Mouse (Mus musculus): ENCODE measurements around the gene Rab23.
"Not testable (repeated sequence)": the region's sequence is repeated elsewhere in the genome, so short reads cannot be mapped to it uniquely, and the experiment has no call there.

Gene Rab23

DNA sequence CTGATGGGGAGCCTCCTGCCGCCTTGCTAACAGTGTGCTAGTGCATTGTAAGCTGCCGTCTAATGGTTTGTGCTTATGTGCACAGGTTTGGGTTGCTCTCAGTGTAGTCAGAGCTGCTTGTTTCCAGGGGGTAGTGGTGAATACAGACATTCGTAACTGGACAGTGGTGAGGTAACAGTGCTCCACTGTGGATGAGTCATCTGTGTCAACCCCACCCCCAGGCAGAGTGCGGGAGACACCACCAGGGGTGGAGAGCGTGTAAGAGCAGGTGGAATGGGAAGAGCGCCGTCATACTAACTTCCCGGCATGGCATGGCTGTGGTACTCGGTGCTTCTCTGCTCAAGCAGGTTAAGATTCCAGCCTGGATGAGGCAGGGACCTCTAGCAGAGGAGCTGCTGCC, 13.4 kb downstream of the Rab23 start:
- DNase-seq (ENCODE audit: low spot score in 2 of 2) = no peak

- no peak for DNase-seq (ENCODE audit: low spot score in 2 of 2)
Measured at GRCm38 (mm10) chr1:33734001-33734685, 14.5 kb downstream of the Rab23 start.

DNA sequence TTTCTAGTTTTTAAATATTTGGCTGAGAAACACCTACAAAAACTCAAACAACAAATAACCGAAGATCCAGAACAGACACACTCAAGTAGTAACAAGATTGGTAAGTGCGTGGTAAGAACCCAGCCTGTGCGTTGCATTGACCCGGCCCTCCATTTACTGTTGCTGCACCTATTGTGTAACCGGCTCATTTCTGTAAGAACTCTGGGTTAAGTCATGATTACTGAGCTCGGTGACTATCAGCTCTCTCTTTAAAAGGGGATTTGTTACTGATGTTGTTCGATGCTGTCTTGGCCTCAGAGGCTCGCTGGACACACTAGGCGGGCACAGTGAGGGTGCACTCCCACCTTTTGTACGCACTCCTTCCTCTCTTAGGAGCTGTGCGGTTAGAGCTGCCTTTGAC, 18.6 kb downstream of the Rab23 start:
- DNase-seq (ENCODE audit: low spot score in 2 of 2) = no peak

DNA sequence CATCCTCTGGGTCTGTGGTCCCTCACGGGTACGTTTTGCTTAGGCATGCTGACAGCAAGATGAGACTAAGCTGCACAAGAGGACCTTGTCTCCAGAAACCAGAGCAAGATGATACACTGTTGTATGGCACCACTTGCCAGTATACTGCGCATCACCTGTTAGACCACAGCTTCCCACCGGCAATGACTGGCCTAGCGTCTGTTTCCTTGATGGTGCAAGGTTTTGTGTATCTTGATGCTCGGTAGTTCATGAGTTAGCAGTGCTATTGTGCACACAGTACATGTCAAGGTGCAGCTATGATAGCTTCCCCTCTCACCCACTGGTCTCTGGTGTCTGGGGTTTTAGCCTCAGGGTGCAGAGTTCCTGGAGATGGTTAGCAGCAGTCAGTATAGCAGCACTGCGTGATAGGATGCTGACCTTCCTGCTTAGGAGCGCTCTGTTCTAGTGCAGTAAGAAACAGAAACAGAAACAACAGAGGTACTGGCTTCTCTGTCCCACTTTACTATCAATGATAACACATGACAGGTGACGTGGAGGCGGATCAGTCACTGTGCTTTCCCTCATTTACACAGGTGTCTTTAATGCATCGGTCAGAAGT, 19.1 kb downstream of the Rab23 start:
- DNase-seq (ENCODE audit: low spot score in 2 of 2) = no peak

DNA sequence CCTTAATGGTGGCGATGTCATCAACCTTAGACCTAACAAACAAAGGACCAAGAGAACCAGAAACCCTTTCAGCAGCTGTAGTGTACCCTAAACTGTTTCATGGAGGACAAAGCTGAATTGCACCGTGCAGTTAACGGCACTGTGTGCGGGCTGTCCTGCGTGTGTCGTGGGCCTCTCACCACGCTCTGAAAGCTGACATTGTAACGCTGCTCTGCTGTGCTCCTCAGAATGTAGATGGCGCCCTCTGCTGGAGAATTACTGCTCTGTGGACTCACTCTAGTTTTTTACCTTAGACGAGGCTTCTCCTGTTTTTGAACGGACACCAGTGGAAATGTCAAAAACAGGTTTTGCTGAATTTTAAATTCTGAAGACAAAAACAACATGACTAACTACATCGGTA, 19.6 kb downstream of the Rab23 start:
- peak; percentile 75 to 93 for DNase-seq (ENCODE audit: low spot score in 2 of 2)

DNA sequence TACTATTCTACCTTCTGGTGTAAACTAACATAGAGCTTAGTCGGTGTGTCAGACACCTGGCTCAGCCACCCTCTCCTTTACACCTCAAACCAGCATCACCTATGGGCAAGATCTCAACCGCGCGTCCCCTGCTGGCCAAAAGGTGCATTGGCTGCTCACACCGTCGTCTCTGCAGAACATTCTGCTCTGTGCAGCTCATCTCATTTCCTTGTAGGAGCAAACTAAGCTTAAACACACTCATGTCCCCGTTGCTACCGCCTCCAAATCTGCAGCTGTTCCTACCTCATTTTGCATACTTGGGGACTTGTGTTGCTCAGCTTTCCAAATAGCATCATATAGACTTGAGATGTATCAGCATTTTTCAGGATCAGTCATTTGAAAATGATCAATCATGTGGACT, 23.2 kb downstream of the Rab23 start:
- peak; percentile 31 to 74 for DNase-seq (ENCODE audit: low spot score in 2 of 2)

- DNase-seq (ENCODE audit: low spot score in 2 of 2) = not testable (repeated sequence)
Measured at GRCm38 (mm10) chr1:33744815-33745214, 25.1 kb downstream of the Rab23 start.

DNA sequence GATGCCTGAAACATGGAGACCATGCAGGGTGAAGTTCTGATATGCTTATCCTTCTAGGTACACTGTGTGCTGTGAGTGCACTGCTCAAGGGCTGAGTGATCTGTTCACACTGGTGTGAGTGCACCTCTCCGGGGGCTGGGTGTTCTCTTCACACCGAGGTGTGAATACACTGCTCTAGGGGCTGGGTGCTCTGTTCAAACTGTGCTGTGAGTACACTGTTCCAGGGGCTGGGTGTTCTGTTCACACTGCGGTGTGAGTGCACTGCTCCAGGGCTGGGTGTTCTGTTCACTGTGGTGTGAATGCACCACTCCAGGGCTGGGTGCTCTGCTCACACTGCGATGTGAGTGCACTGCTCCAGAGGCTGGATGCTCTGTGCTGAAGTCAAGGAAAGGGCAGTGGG, 26.2 kb downstream of the Rab23 start:
- DNase-seq (ENCODE audit: low spot score in 2 of 2) = no peak

DNA sequence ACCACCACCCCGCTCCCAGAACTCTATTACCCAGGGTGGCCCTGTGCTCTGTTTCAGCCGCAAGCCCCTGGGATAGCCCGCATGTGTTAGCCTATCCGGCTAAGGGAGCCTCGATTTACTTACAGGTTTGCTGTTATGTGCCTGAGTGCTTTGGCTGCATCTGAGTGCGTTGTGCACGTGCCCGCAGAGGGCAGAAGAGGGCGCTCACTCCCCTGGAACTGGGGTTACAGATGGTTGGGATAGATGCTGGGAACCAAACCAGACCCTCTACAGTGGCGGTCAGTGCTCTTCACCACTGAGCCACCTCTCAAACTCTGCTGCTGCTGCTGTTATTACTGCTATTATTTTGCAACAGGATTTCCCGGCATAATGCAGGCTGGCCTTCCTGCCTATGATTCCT, 29.4 kb downstream of the Rab23 start:
- DNase-seq (ENCODE audit: low spot score in 2 of 2) = no peak

DNA sequence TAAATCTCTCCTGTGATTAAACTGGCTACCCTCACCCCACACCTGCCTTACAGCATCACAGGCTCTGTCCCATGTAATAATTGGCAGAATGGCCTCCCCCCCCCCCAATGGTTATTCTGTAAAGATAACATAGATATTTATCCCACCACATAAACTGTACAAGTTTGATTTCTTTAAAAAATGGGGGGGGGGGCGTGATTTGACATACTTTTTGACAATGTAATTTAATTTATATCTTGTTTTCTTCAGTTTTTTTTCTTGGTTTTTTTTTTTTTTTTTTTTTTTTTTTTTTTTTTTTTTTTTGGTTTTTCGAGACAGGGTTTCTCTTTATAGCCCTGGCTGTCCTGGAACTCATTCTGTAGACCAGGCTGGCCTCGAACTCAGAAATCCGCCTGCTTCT, 30.0 kb downstream of the Rab23 start:
- DNase-seq (ENCODE audit: low spot score in 2 of 2) = not testable (repeated sequence)

DNA sequence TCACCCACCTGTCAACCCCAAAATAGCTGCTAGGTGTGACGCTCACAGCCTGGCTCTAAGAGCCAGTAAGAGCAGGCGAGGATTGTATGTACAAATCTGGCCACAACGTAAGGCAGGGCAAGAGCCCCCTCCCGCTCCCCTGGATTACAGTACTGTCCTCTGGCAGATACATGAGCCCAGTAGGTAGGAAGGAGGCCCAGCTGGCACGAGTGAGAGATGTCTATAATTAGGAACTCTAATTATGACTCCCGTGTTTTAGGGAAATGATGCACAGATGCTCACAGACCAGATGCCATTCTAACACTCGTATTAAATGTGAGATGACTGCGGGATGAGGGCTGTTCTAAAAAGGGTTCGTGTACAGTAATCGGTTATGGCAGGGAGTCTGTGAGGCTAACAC, 31.6 kb downstream of the Rab23 start:
- DNase-seq (ENCODE audit: low spot score in 2 of 2) = no peak

- no peak for DNase-seq (ENCODE audit: low spot score in 2 of 2)
Measured at GRCm38 (mm10) chr1:33754089-33754488, 34.4 kb downstream of the Rab23 start.

DNA sequence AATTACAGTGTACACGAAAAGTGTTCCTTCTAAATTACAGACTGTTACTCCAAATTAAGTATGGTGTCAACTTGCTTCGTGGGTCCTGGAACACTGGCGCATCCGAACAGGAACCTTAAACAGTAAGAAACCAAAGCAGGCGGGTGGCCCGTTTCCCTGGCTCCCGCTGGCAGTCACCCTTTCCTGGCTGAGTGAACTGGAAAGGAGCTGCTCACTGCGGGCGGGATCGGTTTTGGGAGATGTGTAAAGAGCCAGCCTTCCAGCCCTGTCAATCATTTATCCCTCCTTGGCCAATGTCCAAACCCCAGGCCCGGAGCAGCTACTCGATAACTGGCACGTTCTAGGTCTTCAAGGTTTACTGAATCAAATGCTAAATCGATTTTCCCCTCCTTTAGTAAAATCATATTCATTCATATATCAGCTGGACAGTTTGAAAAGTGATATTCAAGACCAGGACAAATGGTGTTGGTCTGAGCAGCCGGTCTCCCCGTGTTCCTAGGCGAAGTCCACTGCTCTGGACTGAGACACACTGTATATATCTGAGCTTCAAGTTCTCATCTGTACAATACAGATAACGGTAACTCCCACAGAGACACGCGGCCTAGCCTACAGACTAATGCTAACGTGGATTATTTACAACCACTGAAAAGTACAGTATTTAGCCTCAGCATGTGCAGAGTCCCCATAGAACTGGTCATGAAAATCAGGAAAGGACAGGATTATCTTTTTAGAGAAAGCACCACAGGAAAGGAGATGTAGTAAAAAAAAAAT, 35.5 kb downstream of the Rab23 start:
- DNase-seq (ENCODE audit: low spot score in 2 of 2) = peak; percentile 62 to 74

DNA sequence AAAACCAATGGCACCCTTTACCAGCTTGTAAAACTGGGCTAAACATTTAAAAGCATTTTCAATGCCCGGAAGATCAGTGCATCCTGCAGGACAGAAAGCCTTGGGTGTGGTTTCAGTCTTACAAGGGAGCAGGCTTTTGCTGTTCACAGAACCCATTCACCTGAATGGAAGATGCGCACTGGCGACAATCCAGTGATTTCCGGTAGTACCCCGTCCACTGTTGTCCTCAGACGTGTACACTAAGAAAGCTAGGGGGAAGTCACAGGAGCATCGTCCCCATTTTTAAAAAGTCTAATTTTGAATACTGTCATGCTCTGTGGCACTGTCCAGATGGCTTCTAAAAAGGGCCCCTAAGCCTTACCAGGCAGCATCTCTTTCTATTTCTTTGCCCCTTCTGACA, 36.1 kb downstream of the Rab23 start:
- no peak for DNase-seq (ENCODE audit: low spot score in 2 of 2)

DNA sequence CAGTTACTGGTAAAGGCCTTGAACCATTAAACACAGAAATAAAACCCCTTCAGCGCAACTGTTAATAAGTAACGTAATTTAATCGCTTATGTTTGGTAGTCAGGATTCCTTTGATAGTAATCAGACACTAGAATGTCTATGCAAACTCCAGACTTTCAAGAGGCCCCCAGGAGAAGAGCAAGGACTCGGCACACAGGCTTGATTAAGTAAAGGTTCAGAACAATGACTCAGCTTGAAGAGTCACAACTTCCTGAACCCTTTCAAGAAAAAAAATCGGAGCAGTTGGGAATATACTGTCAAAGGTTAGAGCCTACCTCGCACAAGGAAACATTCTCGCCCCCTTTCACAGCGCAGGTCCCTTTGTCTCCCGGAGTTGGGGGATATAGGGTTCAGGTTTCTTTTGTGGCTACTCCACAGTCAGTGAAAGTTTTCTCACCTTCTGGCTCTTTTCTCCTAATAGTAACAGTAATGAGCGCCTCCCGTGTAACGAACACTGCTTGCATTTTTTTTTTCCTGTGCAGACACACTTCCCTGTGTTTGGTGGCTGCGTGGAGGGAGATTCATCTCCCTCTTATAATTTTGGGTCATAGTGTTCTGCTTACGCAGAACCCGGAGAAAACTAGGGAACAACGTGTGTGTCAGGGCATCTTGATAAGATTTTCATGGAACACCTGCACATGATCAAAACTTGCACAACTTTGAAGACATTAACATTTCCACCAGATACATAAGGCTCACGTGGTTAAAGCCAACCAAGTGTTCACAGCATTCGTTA, 36.8 kb downstream of the Rab23 start:
- no peak for DNase-seq (ENCODE audit: low spot score in 2 of 2)

DNA sequence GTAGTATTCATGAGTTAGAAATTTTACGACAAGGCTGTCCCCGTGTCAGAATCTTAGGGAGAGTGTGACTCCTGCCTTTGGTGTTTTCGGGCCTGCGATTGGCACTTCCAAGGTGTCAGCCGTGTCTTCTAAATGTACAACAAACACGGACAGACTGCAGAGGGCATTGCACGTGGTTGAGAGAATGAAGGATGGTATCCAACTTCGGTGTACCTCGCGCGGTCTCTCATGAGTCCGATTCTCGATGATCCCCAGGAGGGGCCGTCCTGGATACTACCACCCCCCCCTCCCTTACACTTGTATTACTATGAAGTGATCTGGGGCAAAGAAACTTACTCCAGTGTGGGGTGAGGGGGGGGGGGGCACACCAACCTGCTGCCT, 37.3 kb downstream of the Rab23 start:
- no peak for DNase-seq (ENCODE audit: low spot score in 2 of 2)

- peak; percentile 73 to 87 for DNase-seq (ENCODE audit: low spot score in 2 of 2)
Measured at GRCm38 (mm10) chr1:33757491-33758041, 37.9 kb downstream of the Rab23 start, which contains the start of gene Bag2. Gene Bag2 (minus strand): TSS chr1:33757795.

- peak; percentile 36 to 66 for DNase-seq (ENCODE audit: low spot score in 2 of 2)
Measured at GRCm38 (mm10) chr1:33758488-33758887, 38.8 kb downstream of the Rab23 start.

- DNase-seq (ENCODE audit: low spot score in 2 of 2) = no peak
Measured at GRCm38 (mm10) chr1:33763826-33764225, 44.1 kb downstream of the Rab23 start.

GRCm38 (mm10) chr1:33765468-33766080, 45.9 kb downstream of the Rab23 start:
- DNase-seq (ENCODE audit: low spot score in 2 of 2) = no peak

All from spleen, postnatal 4 days (tissue).